Comparison of ENCODE assay signal across 9 mouse cellular contexts in the genomic region with DNA sequence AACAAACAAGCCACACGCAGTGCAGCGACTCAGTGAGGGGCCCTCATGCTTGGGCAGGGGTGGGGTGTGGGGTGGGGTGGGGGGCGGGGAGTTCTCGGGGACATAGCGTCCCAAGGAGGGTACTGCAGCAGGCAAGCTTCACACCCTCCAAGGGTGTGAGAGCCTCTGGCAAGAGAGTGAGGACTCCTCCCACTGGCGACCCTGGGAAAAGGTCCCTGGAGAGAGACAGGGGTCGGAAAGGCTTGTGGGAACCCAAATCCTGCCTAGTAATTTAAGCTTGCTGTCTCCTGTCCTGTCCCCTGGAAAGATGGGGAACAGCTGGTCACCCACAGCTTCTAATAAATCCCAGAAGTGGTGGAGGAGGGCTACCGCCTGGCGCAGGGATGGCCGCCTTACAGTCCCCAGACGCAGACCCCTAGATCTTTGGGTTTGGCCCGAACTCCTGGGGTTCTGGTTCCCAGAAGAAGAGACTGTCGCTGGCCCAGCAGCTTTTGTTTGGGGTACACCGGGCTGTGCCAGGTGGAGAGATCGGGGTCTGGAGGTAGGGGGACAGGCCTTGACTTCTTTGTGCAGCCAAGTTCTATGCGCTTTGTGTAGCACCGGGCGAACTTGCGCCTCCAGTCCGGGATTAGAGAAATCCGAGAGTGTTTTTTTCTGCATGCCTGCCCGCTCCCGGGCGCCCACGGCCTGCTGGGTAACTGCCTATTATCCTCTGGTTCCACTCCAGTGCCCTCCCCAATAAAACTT. TPM values are rescaled to one million over a fixed set of nuclear protein-coding genes. Genes with fewer than 3 reads are reported as not detected.
A peak's percentile ranks its signal among the peaks of the same experiment; 100 is the strongest.
DNase-seq lines count a peak whose midpoint lies in the region; ATAC-seq and TF ChIP-seq lines count a peak whose summit lies in the region.
"Had no signal": no experiment of that assay in that cellular context is flagged by ENCODE, and none has a peak within 500 bp of the region (broad histone marks: within the 10 kb centered on the region; RNA-seq: fewer than 3 reads in every experiment).

No protein-coding gene starts in this region.

- no peak overlapping the region for H3K27ac ChIP-seq in heart, embryonic 14.5 days (replicated peaks in 1 of 2; ENCODE audit: control insufficient read depth in 1 of 2, insufficient read depth in 1 of 2, low read depth in 2 of 2, low read length in 2 of 2)
- H3K27ac ChIP-seq in hindbrain, postnatal 0 days, result no peak overlapping the region
- no peak overlapping the region; the same call in 1 of the 2 replicates for H3K27ac ChIP-seq in limb, embryonic 15.5 days
- H3K27ac ChIP-seq in stomach, embryonic 14.5 days (ENCODE audit: low read length), result peak overlapping the region; percentile 86

- peak overlapping the region in 1 of 2 experiments; percentile 13; a peak in 2 of 4 replicates for H3K4me3 ChIP-seq in heart, embryonic 14.5 days (ENCODE audit: control insufficient read depth in 1 of 2, insufficient read depth in 1 of 2, low read depth in 1 of 2, low read length in 2 of 2)
- no peak overlapping the region for H3K4me3 ChIP-seq in hindbrain, postnatal 0 days (ENCODE audit: low read length)
- peak overlapping the region; percentile 15; the same call in 1 of the 2 replicates for H3K4me3 ChIP-seq in limb, embryonic 15.5 days
- H3K4me3 ChIP-seq in stomach, embryonic 14.5 days (ENCODE audit: low read depth, low read length), result peak overlapping the region; percentile 16

- no peak overlapping the region for H3K9ac ChIP-seq in heart, embryonic 14.5 days (ENCODE audit: low read length)
- H3K9ac ChIP-seq in hindbrain, postnatal 0 days (replicated peaks; ENCODE audit: low read length), result no peak overlapping the region
- H3K9ac ChIP-seq in limb, embryonic 15.5 days, result no peak overlapping the region
- H3K9ac ChIP-seq in stomach, embryonic 14.5 days (replicated peaks; ENCODE audit: low read depth, low read length), result 0 out of 2 replicates have a peak overlapping the region, but pooled peaks have one; percentile 14

- H3K9me3 ChIP-seq in heart, embryonic 14.5 days (ENCODE audit: control insufficient read depth, low read length), result no peaks in the 10 kb centered on the region
- no peaks in the 10 kb centered on the region for H3K9me3 ChIP-seq in hindbrain, postnatal 0 days (ENCODE audit: low read length)
- no peaks in the 10 kb centered on the region for H3K9me3 ChIP-seq in limb, embryonic 15.5 days
- H3K9me3 ChIP-seq in stomach, embryonic 14.5 days (ENCODE audit: control insufficient read depth, low read depth, low read length), result no peaks in the 10 kb centered on the region

- WGBS in heart, embryonic 14.5 days, result under 1% methylated on average over 25 of the region's 25 CpGs
- WGBS in hindbrain, postnatal 0 days, result 4% methylated on average over 25 of the region's 25 CpGs
- 4% methylated on average over 25 of the region's 25 CpGs for WGBS in limb, embryonic 15.5 days
- 2% methylated on average over 25 of the region's 25 CpGs for WGBS in stomach, embryonic 14.5 days

- H3K27me3 ChIP-seq in heart, embryonic 14.5 days (ENCODE audit: control insufficient read depth, insufficient read depth, low read length), result peaks cover 93% of the 10 kb centered on the region
- H3K27me3 ChIP-seq in hindbrain, postnatal 0 days (ENCODE audit: insufficient read depth, low read length), result no peaks in the 10 kb centered on the region
- peaks cover 82% of the 10 kb centered on the region for H3K27me3 ChIP-seq in limb, embryonic 15.5 days
- H3K27me3 ChIP-seq in stomach, embryonic 14.5 days (ENCODE audit: control insufficient read depth, insufficient read depth, low read length), result peaks cover 9% of the 10 kb centered on the region; the same call in 1 of the 2 replicates

- no peaks in the 10 kb centered on the region for H3K36me3 ChIP-seq in heart, embryonic 14.5 days (ENCODE audit: control insufficient read depth, insufficient read depth, low read length)
- no peaks in the 10 kb centered on the region for H3K36me3 ChIP-seq in hindbrain, postnatal 0 days (ENCODE audit: insufficient read depth, low read length)
- no peaks in the 10 kb centered on the region for H3K36me3 ChIP-seq in limb, embryonic 15.5 days
- no peaks in the 10 kb centered on the region for H3K36me3 ChIP-seq in stomach, embryonic 14.5 days (ENCODE audit: control insufficient read depth, insufficient read depth, low read length)

- H3K4me1 ChIP-seq in heart, embryonic 14.5 days (ENCODE audit: control insufficient read depth in 2 of 2, insufficient read depth in 2 of 2, low read length in 2 of 2), result peaks cover 0 to 5% of the 10 kb centered on the region in 2 experiments; a peak in 2 of 4 replicates
- peaks cover 5% of the 10 kb centered on the region for H3K4me1 ChIP-seq in hindbrain, postnatal 0 days (ENCODE audit: insufficient read depth, low read length)
- peaks cover 19% of the 10 kb centered on the region for H3K4me1 ChIP-seq in limb, embryonic 15.5 days
- peaks cover 13% of the 10 kb centered on the region; the same call in 1 of the 2 replicates for H3K4me1 ChIP-seq in stomach, embryonic 14.5 days (ENCODE audit: control insufficient read depth, insufficient read depth, low read length)

- ATAC-seq in heart, embryonic 14.5 days (ENCODE audit: insufficient number of reproducible peaks, insufficient read depth, low FRiP score, low read depth), result no peak
- ATAC-seq in hindbrain, postnatal 0 days, result peak; percentile 73
- no peak; the same call in 1 of the 2 replicates for ATAC-seq in limb, embryonic 15.5 days (ENCODE audit: insufficient number of reproducible peaks, low FRiP score, low TSS enrichment, low read depth)
- ATAC-seq in stomach, embryonic 14.5 days (ENCODE audit: insufficient number of reproducible peaks, insufficient read depth, low FRiP score, low read depth), result peak; percentile 81

- TF ChIP-seq CTCF in hindbrain, postnatal 0 days (IDR thresholded peaks at IDR 0.05; ENCODE audit: low read depth), result peak; percentile 3; the same call in 1 of the 2 replicates

- no peak for DNase-seq in heart, postnatal 25 days (ENCODE audit: low spot score)
- peak; percentile 61 for DNase-seq in hindbrain, postnatal 0 days (ENCODE audit: low spot score)
- DNase-seq in left cerebral cortex, postnatal 14 days (ENCODE audit: low spot score in 2 of 2), result no peak
- DNase-seq in thymus, postnatal 14 days, result no peak
- no peak for DNase-seq in B cell, adult 2 months
- DNase-seq: cerebellum, adult 2 months had no signal

- intact Hi-C loops in heart, postnatal 25 days (cut with DNase I), result no loop called here
- intact Hi-C loops in left cerebral cortex, postnatal 14 days (cut with DNase I), result no loop called here

- H3K4me2 ChIP-seq in heart, embryonic 14.5 days (ENCODE audit: low read length), result peak overlapping the region; percentile 44
- peak overlapping the region; percentile 40 for H3K4me2 ChIP-seq in hindbrain, postnatal 0 days (ENCODE audit: low read depth, low read length)
- H3K4me2 ChIP-seq in limb, embryonic 15.5 days, result peak overlapping the region; percentile 40
- H3K4me2 ChIP-seq in stomach, embryonic 14.5 days (replicated peaks; ENCODE audit: low read depth, low read length), result peak overlapping the region; percentile 45

RNA-seq across cellular contexts. Expression of a gene that starts 56.1 kb away (rescaled TPM):
- polyA plus RNA-seq in heart, embryonic 14.5 days (2014; fragmentation: Nextera tagmentation; extraction: Ambion mirVana), result not detected in 2 replicates
- total RNA-seq in heart, postnatal 25 days (2021), result not detected
- total RNA-seq in hindbrain, postnatal 0 days (2014; rRNA removed), result 31.3 and 47.0 TPM in 2 replicates
- polyA plus RNA-seq in hindbrain, postnatal 0 days (2015; fragmentation: Nextera tagmentation; extraction: Ambion mirVana), result 30.6 and 34.6 TPM in 2 replicates
- 0.20 and 0.35 TPM in 2 replicates for polyA plus RNA-seq in limb, embryonic 15.5 days (2015; fragmentation: Nextera tagmentation; extraction: Ambion mirVana)
- polyA plus RNA-seq in stomach, embryonic 14.5 days (2014; fragmentation: Nextera tagmentation; extraction: Ambion mirVana), result not detected in 2 replicates
- under 1 TPM in 1 of 2 experiments, not detected in 1; 0.48 TPM for total RNA-seq in left cerebral cortex, postnatal 14 days (2021)

Comparison
In these comparisons a context has a peak if more than half of its experiments do, and no peak if none do; other contexts are left out.
1. ATAC-seq: peak in hindbrain, postnatal 0 days (single experiment) and stomach, embryonic 14.5 days (single experiment); none in heart, embryonic 14.5 days (single experiment) and limb, embryonic 15.5 days (single experiment).
2. RNA of a gene that starts 56.1 kb away (polyA plus RNA-seq): 30.6 to 34.6 TPM in hindbrain, postnatal 0 days; 0.20 to 0.35 TPM in limb, embryonic 15.5 days, not detected in heart, embryonic 14.5 days and not detected in stomach, embryonic 14.5 days; every median in the first group is over 10 times any median in the second.
3. Peak in every context shown above with its lines, with median percentiles within 50 percentile points of each other: H3K4me2 ChIP-seq.